Mouse (Mus musculus): ENCODE results near the gene Smad3. TPM values are rescaled to one million over a fixed set of nuclear protein-coding genes. Genes with fewer than 3 reads are reported as not detected.
A peak's percentile ranks its signal among the peaks of the same experiment; 100 is the strongest.

Gene Smad3
- total RNA-seq, 2 experiments from 2014 or later, result 15.9 to 19.7 TPM

DNA sequence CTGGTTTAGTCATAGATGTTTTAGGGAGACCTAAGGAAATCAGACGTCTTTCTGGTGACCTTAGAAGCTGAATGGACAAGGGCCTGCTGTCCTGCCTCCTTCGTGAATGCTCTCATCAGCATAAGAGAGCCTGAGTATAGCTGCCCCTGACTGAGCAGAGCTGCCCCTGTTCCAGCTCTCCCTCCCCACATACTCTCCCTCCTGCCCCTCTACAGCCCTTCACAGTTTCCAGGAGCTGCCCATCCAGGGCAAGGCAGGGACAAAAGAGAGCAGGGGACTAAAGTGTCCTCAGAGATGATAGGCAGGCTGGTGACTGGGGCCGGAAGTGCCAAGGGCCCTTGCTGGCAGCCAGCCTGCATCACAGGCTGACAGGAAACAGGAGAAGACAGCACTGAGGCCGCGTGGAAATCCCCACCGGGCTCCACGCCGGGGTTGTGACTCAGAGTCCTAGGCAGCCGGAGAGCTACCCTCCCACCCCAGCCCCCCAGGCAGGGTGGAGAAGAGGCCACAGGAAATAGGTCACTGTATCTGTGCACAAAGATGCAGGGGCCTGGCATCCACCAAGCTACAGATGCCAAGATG, 51.6 kb downstream of the Smad3 start:
- no peak for ATAC-seq (replicated peaks; ENCODE audit: low FRiP score, low TSS enrichment, poor library complexity, severe bottlenecking)

DNA sequence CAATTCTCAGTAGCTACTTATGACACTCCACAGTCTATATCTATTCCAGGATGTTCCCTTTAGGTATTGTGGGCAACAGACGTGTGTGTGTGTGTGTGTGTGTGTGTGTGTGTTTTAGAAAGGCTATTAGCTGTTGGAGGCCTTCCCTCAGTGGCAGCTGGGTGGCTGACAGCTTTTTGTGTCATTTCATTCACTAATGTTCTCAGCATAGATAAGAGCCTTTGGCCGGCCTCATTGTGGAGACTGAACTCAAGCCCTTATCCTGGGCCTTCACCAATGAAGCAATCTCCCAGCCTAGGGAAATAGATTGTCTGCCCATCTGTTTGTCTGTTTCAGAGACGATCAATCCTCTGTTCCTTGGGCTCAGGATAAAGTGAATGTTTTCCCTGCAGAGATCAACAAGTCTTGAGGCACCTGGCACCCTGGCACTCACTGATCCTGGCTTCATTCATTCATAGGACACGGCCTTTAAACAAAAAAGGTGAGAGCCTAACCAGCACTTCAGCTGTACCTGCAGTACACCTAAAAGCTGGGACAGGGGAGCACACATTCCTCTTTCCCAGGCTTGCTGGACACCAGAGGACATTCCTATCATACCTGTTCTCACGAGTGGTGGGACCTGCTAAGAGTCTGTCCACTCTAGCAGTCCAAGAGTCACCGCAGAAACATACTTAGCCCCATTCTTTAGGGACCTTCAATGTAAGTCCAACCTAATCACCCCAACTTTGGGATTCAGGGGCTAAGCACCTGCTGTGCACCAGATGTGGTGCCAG, 52.6 kb downstream of the Smad3 start:
- ATAC-seq (replicated peaks; ENCODE audit: low FRiP score, low TSS enrichment, poor library complexity, severe bottlenecking), result peak; percentile 77

DNA sequence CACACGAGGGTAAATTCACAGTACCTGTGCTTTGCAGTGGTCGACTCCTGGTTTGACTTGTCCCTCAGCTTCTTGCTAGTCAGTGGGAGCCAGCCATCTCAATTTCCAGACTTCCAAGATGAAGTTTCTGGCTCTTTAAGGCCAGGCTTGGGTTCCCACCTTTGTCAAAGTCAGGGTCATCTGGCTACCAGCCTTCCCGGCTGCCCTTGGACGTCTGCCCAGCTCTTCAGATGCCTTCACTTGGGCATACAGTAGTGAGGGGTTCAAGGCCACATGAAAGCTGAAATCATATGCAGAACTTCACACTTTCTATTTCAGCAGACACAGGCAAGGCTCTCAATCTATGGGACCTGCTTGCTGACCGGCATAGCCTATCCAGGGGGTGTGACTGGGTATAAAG, 53.7 kb downstream of the Smad3 start:
- no peak for ATAC-seq (replicated peaks; ENCODE audit: low FRiP score, low TSS enrichment, poor library complexity, severe bottlenecking)

DNA sequence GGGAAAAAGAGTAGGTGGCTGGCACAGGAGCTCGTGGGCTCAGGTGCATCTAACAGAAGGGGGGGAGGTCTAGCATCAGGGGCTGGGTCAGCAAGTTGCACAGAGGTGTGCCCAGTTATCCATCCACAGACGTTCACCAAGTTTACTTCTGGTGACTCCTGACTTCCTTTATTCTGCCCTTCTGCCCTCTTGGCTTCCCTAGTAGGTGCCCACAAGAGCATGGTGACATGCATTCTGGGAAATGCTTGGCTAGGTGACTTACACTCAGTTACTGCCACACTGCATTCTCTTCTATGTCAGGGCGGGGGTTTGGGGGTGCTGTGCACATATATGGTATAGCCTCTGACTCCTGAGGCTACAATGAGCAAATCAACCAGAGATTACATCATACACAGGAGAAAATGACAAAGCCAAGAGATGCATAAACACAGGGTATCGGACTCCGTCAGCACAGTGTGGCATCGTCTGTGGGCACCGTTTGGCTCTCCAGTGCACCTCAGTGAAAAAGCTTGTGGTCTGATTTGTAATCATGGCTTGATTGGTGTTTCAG, 54.5 kb downstream of the Smad3 start:
- ATAC-seq (replicated peaks; ENCODE audit: low FRiP score, low TSS enrichment, poor library complexity, severe bottlenecking), result no peak

DNA sequence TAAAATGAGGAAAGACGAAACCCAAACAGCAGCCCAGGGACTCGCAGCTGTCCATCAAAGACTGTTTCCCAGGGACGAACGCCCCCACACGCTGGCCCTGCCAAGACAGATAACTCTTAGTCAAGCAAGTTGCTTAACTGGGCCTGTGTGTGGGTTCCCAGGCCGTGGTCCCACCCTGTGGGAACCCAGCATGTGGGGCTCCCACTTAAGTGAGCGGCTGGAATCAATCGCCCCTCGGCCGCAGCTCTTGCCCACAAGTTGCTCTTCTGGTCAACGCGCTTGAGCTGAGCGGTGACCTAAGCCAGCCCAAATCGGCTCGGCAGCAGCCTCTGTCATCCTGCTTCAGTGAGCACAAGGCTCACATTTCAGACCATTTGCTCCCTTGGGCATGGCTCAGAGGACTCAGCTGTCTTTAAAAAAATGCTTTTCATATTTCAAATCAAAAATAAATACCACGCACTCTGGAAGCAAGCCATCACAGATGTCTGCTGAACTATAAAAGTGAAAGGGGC, 55.2 kb downstream of the Smad3 start:
- no peak for ATAC-seq (replicated peaks; ENCODE audit: low FRiP score, low TSS enrichment, poor library complexity, severe bottlenecking)

DNA sequence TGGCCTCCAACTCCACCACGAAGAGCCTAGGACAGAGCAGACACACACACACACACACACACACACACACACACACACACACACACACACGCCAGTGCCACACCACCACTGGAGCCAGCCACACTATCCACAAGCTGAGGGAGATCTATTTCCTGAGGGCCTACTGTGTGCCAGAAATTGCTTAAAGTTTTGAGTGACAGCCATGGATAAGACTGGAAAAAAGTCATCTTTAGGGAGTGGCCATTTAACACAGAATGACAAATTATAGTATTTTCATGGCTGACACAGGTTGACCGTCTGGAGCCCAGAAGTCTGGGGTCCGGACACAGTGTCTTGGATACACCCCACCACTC, 55.9 kb downstream of the Smad3 start:
- ATAC-seq (replicated peaks; ENCODE audit: low FRiP score, low TSS enrichment, poor library complexity, severe bottlenecking), result no peak

DNA sequence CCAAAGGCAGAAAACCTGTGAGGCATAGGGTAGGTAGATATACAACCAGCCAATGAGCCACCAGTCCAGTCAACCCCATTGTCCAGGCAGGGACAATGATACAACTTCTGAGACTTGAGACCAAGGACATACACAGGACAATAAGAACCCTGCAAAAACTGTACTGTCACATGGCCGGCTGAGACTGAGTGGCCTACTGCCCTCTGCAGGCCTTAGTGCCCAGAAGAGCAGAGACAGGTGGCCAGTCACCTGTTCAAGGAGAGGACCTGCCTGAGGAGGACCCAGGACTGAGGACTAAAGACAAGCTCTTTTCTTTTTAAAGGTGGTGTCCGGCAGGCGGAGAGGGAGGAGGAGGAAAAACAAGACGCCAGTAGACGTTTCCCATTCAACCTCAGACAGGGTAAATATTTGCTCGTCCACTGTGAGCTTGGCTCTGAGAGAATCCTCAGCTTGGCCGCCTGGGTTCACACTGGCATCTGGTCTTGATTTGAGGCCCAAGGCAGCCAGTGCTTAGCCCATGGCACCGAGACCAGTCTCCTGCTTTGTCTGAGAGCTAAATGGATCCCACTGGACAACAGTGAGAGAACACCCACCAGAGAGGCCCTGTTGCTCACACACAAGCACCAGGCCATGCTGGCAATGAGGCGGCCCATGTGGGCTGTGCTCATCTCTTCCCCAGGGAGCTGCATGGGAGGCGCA, 56.4 kb downstream of the Smad3 start:
- no peak for ATAC-seq (replicated peaks; ENCODE audit: low FRiP score, low TSS enrichment, poor library complexity, severe bottlenecking)

DNA sequence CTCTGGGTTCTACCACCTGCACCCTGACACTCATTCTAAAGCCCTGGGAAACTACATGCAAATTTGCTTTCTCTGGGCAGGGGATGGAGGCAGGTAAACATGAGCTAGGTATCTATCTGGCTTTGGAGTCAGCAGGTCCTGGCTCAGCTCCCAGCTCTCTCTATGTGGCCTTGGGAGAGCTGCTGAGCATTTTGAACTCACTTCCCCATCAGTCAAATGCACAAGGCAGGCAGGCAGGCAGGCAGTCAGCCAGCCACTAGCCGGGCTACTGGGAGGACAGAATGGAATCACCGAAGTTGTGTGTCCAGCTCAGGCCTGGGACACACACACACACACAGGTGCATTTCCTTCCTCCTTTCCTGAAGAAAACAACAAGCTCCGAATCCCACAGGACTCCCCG, 58.6 kb downstream of the Smad3 start:
- ATAC-seq (replicated peaks; ENCODE audit: low FRiP score, low TSS enrichment, poor library complexity, severe bottlenecking), result no peak

DNA sequence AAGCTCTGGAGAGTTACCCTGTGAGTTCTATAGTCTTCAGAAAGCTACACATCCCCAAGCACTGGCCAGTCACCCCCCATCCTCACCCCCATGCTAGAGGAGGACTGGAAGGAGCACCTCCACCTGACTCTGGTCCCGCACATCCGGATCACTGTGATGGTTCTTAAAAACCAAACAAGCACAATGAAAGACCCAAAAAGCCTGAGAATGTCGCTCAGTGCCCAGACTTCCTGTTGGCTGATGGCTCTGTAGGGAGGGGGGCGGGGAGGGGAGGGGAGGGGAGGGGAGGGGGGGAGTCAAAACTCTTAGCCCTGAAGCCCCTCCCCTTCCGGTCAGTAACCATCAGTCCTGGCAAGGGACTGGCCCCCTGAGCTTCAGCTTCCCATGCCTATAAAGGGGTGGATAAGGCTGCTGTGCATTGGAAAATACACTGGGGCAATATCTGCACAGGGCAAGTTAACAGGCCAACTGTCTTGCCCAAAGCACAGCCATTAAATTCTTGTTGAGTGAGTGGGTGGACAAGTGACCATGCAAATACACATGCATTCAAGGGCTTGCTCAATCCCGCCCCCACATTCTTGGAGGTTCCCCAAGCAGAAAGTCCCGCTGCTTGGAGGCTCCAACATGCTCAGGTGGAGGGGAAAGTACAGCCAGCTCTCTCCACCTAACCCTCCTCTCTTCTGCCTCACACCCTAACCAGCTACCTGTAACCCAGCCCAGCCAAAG, 59.3 kb downstream of the Smad3 start:
- ATAC-seq (replicated peaks; ENCODE audit: low FRiP score, low TSS enrichment, poor library complexity, severe bottlenecking), result no peak

DNA sequence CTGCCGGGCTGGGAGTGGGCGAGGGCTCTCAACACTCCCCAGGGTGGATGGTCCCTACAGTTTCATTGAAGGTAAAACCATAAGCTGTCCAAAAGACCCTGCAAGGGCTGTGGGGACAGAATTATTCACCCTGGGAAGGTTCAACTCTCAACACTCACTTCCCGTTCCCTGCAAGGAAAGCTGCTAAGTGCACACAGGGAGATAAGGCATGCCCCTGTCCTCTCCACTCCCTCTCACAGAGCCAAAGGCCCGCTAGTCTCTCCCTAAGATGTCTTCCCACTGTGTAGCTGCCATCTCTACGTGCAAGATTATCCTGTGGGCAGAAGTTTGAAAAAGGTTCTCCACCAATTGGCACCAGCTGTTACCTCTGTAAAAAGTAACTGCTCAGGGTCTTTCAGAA, 60.2 kb downstream of the Smad3 start:
- peak; percentile 60; the same call in 1 of the 2 replicates for ATAC-seq (replicated peaks; ENCODE audit: low FRiP score, low TSS enrichment, poor library complexity, severe bottlenecking)

DNA sequence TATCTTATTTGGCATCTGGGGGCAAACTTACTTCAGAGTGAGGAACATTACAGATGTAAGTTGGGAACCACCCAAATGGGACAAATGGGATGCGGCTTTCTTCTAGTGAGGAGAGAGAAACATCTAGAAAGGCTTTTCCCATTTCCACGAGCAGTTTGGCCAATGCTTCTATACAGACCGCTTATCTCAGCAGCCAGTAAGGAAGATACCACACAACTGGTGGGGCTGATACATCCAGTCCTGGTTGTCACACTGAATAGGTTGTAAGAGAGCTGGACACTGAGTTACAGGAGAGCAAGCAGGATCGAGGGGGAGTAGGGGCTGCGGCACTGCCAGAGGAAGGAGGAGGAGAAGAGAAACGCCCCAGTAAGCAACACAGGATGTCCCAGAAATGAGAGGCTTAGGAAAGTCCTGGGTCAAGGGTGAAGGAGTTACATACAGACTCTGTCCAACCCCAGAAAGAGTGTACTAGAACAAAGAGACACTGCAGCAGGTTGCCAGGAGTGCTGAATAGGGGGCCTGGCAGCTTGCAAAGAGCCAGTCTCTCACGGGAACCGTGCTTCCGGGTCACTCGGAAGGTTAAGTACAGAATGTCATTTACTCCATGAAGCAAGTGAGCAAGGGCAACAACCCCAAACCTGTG, 61.2 kb downstream of the Smad3 start:
- peak; percentile 67 for ATAC-seq (replicated peaks; ENCODE audit: low FRiP score, low TSS enrichment, poor library complexity, severe bottlenecking)

DNA sequence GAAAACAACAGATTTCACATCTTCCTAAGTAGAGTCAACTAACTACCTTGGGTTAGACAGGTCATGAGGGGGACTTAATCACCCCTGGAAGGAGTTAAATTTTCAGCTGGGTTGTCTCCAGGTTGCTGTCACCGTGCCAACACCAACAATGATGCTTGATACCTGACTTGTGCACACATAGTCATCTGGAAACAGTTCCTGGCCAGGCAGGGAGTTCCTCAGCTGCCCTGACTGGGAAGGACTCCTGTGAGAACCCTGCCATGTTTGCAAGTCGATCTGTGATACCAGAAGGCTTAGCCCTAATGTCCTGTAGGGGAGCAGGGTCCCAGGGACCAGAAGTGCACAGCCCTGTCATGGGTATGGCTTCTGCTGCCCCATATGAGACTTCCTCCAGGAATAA, 65.8 kb downstream of the Smad3 start:
- ATAC-seq (replicated peaks; ENCODE audit: low FRiP score, low TSS enrichment, poor library complexity, severe bottlenecking), result no peak

DNA sequence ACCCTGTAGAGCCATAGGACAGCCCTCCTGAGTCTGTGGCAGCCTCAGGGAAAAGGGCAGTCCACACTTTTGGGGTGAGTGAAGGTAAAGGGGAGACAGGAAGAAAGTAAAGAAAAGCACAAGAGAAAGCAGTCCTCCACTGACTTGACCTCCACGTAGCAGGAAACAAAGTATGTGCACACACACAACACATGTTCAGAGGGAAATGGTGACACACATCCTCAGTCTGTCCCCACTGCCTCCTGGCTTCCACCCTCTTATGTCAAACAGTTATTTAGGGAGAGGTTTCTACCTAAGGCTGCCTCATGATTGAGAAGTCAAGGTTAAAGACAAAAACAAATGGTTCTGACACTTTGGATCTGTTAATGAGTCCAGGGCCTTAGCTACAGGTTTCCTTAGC, 67.3 kb downstream of the Smad3 start:
- no peak for ATAC-seq (replicated peaks; ENCODE audit: low FRiP score, low TSS enrichment, poor library complexity, severe bottlenecking)

DNA sequence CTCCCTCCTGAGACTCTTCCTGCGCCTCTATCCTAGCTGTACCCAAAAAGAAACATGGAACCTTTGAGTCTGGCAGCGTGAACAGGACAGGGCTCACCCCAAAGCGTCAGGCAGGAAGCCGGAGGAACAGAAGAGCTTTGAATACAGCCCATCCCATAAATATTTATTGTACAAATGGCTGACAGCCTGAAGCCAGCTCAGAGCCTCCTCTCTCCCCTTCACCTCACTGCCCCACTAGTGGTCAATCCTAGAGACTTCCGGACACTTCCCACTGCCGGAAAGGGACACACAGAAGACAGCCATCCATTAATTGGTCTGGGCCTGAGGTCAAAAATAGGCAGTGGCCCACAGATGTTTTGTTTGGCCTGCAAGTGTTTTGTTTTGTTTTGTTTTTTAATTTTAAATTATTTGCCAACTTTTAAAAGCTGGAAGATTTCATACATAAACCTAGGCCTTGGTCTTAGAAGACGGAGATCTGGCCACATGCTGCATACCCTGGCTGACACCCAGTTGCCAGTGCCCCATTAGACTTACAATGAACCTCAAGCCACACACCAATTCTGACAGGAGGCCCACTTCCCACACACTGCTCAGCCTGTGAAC, 70.3 kb downstream of the Smad3 start:
- ATAC-seq (replicated peaks; ENCODE audit: low FRiP score, low TSS enrichment, poor library complexity, severe bottlenecking), result no peak

DNA sequence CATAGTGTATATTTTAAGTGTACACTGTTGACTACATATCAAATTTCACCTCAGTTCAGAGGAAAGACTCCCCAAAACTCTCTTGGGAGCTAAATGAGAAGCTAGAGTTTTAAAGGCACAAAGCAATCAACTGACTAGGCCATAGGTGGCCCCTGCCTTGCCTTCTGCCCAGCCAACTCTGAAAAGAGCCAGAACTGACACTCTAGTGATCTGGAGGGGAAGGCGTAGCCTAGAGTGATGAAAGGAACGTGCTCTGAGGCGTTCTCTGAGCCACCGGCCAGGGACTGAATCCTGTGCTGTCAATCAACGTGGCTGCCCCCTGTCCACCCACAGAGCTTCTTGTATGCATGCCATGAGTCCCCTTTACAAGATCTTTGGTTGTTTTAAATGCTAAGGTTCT, 72.4 kb downstream of the Smad3 start:
- no peak for ATAC-seq (replicated peaks; ENCODE audit: low FRiP score, low TSS enrichment, poor library complexity, severe bottlenecking)

DNA sequence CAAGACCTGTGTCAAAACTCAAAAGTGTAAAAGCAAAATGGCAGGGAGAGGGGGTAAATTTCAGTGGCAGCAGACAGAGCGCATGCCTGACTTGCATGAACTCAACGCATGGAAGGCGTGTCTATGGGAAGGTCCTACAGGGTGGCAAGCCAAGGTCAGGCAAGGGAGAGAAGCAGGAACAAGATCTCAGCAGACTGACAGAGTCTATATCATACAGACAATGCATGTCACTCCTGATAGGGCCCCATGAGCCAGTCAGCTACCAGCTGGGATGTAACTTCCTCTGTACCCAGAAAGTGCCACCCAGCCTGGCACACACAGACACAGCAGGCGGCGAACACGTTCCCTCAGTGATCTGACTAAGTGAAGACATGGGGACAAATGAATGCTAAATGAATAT, 73.5 kb downstream of the Smad3 start:
- ATAC-seq (replicated peaks; ENCODE audit: low FRiP score, low TSS enrichment, poor library complexity, severe bottlenecking), result peak; percentile 83

DNA sequence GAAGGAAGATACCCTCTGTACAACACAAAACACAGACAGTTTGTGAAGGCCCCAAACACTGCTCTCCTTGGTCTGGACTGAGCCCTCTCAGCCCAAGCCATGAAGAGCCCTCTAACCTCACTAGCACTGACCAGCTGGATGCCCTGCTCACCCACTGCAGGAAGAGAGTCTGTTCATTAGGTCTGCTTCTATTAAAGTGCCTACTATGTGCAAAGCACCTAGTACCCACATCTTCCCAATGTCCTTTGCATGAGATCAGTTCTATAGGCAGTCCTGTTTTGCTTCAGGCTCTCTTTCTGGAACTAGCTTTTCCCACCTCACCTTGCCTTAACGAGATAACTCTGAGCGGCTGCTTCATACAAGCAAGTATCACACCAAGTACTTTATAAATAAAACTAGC, 74.9 kb downstream of the Smad3 start:
- ATAC-seq (replicated peaks; ENCODE audit: low FRiP score, low TSS enrichment, poor library complexity, severe bottlenecking), result no peak

DNA sequence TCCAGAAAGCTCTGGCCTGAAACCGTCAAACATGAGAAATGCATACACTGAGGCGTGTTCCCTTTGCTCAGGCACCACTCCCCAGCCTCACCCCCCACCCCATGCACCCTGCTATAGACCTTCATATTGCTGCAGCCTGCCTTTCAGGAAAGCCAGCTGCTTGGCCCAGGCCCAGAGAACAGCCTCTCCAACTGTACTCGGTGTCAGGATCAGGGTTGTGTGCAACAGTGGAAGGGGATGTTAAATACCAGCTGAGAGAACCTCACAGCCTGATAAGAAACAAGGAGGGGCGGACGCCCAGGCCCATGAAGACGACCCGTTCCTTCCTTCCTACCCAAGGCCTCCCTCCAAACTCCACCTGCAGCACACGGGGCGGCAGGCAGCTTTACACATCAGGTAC, 75.5 kb downstream of the Smad3 start:
- peak; percentile 66 for ATAC-seq (replicated peaks; ENCODE audit: low FRiP score, low TSS enrichment, poor library complexity, severe bottlenecking)

DNA sequence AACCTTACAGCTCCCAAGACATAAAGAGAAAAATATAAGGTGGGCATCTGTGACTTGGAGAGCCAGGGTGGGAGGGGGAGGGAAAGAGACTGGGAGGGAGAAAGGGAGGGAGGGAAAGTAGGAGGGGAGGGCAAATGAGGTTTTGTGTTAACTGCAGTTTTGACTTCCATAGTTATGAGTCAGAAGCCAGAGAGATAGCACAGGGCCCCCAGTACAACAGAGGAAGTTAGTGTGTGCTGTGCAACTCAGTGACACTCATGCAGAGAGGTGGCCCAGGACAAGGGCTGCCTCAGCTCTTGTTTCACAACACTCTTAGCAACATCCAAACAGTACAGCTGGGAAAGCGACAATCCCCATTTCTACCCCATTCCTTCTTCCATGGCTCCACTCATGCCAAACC, 79.7 kb downstream of the Smad3 start:
- ATAC-seq (replicated peaks; ENCODE audit: low FRiP score, low TSS enrichment, poor library complexity, severe bottlenecking), result no peak
